Mouse (Mus musculus): ENCODE data around the gene Etl4. TPM values are rescaled to one million over a fixed set of nuclear protein-coding genes. Genes with fewer than 3 reads are reported as not detected.

The Etl4 gene
- total and polyA plus RNA-seq, 2 experiments = 3.5 to 5.5 TPM

DNA sequence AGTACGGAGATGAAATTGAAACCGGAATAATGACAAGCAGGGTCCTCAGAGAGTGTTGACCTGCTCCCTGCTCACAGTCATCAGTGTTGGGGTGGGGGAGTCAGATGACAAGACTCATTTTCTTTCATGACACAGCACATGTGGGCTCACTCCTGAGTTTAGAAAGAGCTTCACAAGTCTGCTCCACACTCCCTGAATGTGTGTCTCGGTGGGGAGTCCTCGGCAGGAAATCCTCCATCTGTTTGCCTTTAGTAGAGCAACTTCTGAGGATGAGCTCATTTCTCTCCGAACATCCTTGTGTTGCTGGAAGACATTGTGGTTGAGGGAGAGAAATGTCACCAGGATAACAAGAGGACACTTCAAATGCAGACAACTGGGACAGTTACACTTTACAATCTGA, 497.5 kb downstream of the Etl4 start:
- 74% methylated on average over 5 of the region's 5 CpGs for WGBS
- Histone ChIP-seq H3K79me2 (ENCODE audit: control insufficient read depth, insufficient read depth, low read length) (no peaks in the 10 kb centered on the region), H3K27me3 (ENCODE audit: control insufficient read depth, insufficient read depth, low read length) (no peaks in the 10 kb centered on the region), H3K36me3 (ENCODE audit: control insufficient read depth, insufficient read depth, low read length) (no peaks in the 10 kb centered on the region), H3K4me1 (ENCODE audit: control insufficient read depth, insufficient read depth, low read length) (no peaks in the 10 kb centered on the region), H3K9ac (ENCODE audit: low read depth, low read length) (no peak overlapping the region), H3K27ac (replicated peaks; ENCODE audit: insufficient read depth, low read depth, low read length) (no peak overlapping the region), H3K4me3 (ENCODE audit: insufficient read depth, low read depth, low read length) (no peak overlapping the region)
- DNase-seq (ENCODE audit: extremely low read depth, low read depth, low spot score) = no peak
- TF ChIP-seq POLR2A (IDR thresholded peaks at IDR 0.05; ENCODE audit: extremely low read depth, insufficient read depth, low read length) = no peak
- no peak for TF ChIP-seq CTCF (IDR thresholded peaks at IDR 0.05; ENCODE audit: low read depth, low read length)

DNA sequence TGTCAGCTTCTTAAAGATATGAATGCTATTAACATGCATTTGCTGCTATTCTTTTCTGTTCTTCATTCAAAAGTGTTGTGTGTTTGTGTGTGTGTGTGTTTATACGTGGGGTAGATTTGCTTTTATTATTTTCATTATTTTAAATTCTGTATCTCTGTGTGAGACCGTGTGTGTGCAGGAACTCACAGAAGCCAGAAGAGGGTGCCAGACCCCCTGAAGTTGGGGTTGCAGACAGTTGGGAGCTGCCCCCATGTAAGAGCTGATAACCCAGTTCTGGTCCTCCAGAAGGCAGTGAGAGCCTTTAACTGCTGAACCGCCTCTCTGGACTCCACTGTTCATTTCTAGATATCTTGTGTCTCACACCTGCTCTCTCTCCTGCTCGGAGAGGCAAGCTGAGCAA, 505.3 kb downstream of the Etl4 start:
- DNase-seq (ENCODE audit: extremely low read depth, low read depth, low spot score) = no peak
- Histone ChIP-seq H3K79me2 (ENCODE audit: control insufficient read depth, insufficient read depth, low read length) (no peaks in the 10 kb centered on the region), H3K4me3 (ENCODE audit: insufficient read depth, low read depth, low read length) (no peak overlapping the region), H3K27ac (replicated peaks; ENCODE audit: insufficient read depth, low read depth, low read length) (no peak overlapping the region), H3K4me1 (ENCODE audit: control insufficient read depth, insufficient read depth, low read length) (no peaks in the 10 kb centered on the region), H3K36me3 (ENCODE audit: control insufficient read depth, insufficient read depth, low read length) (no peaks in the 10 kb centered on the region), H3K27me3 (ENCODE audit: control insufficient read depth, insufficient read depth, low read length) (no peaks in the 10 kb centered on the region), H3K9ac (ENCODE audit: low read depth, low read length) (no peak overlapping the region)
- TF ChIP-seq POLR2A (IDR thresholded peaks at IDR 0.05; ENCODE audit: extremely low read depth, insufficient read depth, low read length) (no peak), CTCF (IDR thresholded peaks at IDR 0.05; ENCODE audit: low read depth, low read length) (no peak)
- WGBS = 90% methylated on average over 4 of the region's 4 CpGs

DNA sequence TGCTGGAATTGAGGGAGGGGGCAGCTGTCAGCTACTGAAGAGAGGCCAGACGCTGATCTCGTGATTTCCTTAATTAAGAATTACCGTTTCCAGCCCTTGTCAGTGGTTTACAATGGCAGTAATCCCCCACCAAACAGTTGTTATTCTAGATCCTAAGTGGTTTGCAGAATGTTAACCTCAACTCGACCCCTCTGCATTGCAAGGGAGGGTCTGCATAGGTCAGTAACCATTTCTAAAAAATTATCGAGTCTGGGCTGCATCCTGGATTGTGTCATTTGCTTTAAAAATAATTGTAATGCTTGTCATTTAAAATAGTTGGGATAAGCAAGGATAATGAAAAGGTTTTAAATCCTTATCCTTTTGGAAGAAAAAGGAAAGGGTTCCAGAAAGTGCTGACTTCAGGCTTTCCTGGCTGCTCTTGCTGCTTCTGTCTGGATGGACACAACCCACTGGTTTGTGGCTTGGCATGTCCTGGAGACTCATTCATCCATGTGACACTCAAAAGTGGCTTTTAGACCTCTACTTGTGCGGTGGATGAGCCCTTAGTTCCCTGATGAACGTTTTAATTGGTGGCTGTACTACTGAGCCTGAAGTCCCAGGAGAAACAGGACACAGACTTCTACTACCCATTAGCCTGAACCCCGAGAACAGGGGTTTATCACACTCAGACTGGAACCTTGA, 507.5 kb downstream of the Etl4 start:
- 64% methylated on average over 8 of the region's 8 CpGs for whole genome bisulfite sequencing

DNA sequence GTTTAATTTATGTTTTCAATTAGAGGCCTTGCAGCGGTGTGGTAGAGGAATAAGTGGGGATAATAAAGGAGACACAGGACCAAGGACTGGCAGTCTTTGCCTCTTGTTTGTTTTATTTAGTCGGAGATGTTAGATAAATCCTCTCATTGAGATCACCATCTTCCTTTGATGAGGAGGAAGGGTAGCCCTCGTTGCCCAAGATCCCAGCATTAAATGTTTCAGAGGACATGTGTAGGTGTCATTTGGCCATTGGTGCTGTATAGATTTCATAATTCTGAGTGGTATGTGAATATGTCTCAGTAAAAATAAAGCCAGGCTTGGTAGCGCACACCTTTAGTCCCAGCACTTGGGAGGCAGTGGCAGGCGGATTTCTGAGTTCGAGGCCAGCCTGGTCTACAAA, 508.4 kb downstream of the Etl4 start:
- WGBS = 89% methylated on average over 6 of the region's 6 CpGs
- Histone ChIP-seq H3K4me1 (ENCODE audit: control insufficient read depth, insufficient read depth, low read length) (no peaks in the 10 kb centered on the region), H3K9ac (ENCODE audit: low read depth, low read length) (no peak overlapping the region), H3K36me3 (ENCODE audit: control insufficient read depth, insufficient read depth, low read length) (no peaks in the 10 kb centered on the region), H3K4me3 (ENCODE audit: insufficient read depth, low read depth, low read length) (no peak overlapping the region), H3K27ac (replicated peaks; ENCODE audit: insufficient read depth, low read depth, low read length) (no peak overlapping the region), H3K79me2 (ENCODE audit: control insufficient read depth, insufficient read depth, low read length) (no peaks in the 10 kb centered on the region), H3K27me3 (ENCODE audit: control insufficient read depth, insufficient read depth, low read length) (no peaks in the 10 kb centered on the region)
- TF ChIP-seq POLR2A (IDR thresholded peaks at IDR 0.05; ENCODE audit: extremely low read depth, insufficient read depth, low read length) (no peak), CTCF (IDR thresholded peaks at IDR 0.05; ENCODE audit: low read depth, low read length) (no peak)
- DNase-seq (ENCODE audit: extremely low read depth, low read depth, low spot score) = no peak

More for the DNA sequence above, 507.5 kb downstream of the Etl4 start:
- Histone ChIP-seq H3K4me1 (ENCODE audit: control insufficient read depth, insufficient read depth, low read length) (no peaks in the 10 kb centered on the region), H3K36me3 (ENCODE audit: control insufficient read depth, insufficient read depth, low read length) (no peaks in the 10 kb centered on the region), H3K27ac (replicated peaks; ENCODE audit: insufficient read depth, low read depth, low read length) (no peak overlapping the region), H3K4me3 (ENCODE audit: insufficient read depth, low read depth, low read length) (no peak overlapping the region), H3K27me3 (ENCODE audit: control insufficient read depth, insufficient read depth, low read length) (no peaks in the 10 kb centered on the region), H3K9ac (ENCODE audit: low read depth, low read length) (no peak overlapping the region), H3K79me2 (ENCODE audit: control insufficient read depth, insufficient read depth, low read length) (no peaks in the 10 kb centered on the region)
- no peak for DNase-seq (ENCODE audit: extremely low read depth, low read depth, low spot score)
- TF ChIP-seq CTCF (IDR thresholded peaks at IDR 0.05; ENCODE audit: low read depth, low read length) (no peak), POLR2A (IDR thresholded peaks at IDR 0.05; ENCODE audit: extremely low read depth, insufficient read depth, low read length) (no peak)

DNA sequence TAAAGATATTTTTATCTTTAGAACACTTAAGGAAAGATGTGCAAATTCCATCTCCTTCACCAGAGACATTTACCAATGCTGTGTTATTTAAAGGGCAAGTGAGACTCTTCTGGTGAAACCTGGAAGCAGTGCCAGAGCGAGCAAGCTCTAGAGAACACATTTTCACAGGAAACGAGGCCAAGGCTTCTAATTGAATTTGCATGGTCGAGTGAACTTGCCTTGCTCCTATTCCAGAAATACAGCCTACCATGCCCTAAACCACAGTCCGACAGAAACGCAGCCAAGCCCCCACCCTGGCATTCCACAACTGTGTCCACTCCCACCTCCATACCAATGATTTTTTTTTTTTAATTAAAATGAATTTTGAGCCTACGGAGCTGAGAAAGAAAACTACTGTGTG, 510.4 kb downstream of the Etl4 start:
- Histone ChIP-seq H3K4me3 (ENCODE audit: insufficient read depth, low read depth, low read length) (no peak overlapping the region), H3K79me2 (ENCODE audit: control insufficient read depth, insufficient read depth, low read length) (no peaks in the 10 kb centered on the region), H3K9ac (ENCODE audit: low read depth, low read length) (no peak overlapping the region), H3K27me3 (ENCODE audit: control insufficient read depth, insufficient read depth, low read length) (no peaks in the 10 kb centered on the region), H3K27ac (replicated peaks; ENCODE audit: insufficient read depth, low read depth, low read length) (no peak overlapping the region), H3K4me1 (ENCODE audit: control insufficient read depth, insufficient read depth, low read length) (no peaks in the 10 kb centered on the region), H3K36me3 (ENCODE audit: control insufficient read depth, insufficient read depth, low read length) (no peaks in the 10 kb centered on the region)
- 80% methylated on average over 6 of the region's 6 CpGs for WGBS
- DNase-seq (ENCODE audit: extremely low read depth, low read depth, low spot score) = no peak
- TF ChIP-seq POLR2A (IDR thresholded peaks at IDR 0.05; ENCODE audit: extremely low read depth, insufficient read depth, low read length) = no peak
- TF ChIP-seq CTCF (IDR thresholded peaks at IDR 0.05; ENCODE audit: low read depth, low read length) = no peak

DNA sequence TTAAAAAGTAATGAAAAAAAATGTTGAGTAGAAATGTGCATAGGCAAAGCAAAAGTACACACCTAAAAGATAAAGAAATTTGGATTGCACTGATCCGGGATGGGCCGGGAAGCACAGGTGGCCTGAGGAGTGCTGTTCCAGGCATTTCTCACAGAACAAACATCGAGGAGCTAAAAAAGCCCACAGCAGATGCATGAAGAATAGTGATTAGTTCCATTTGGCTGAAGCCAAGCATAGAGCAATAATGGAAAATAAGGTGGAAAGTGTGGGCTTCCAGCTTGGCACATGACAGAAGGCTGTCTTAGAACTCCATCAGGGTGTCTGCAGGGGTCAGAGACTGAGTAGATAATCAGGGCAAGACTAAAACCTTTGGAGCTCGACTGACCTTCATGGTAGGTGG, 512.7 kb downstream of the Etl4 start:
- Histone ChIP-seq H3K9ac (ENCODE audit: low read depth, low read length) (no peak overlapping the region), H3K4me3 (ENCODE audit: insufficient read depth, low read depth, low read length) (no peak overlapping the region), H3K36me3 (ENCODE audit: control insufficient read depth, insufficient read depth, low read length) (no peaks in the 10 kb centered on the region), H3K4me1 (ENCODE audit: control insufficient read depth, insufficient read depth, low read length) (no peaks in the 10 kb centered on the region), H3K27me3 (ENCODE audit: control insufficient read depth, insufficient read depth, low read length) (no peaks in the 10 kb centered on the region), H3K79me2 (ENCODE audit: control insufficient read depth, insufficient read depth, low read length) (no peaks in the 10 kb centered on the region), H3K27ac (replicated peaks; ENCODE audit: insufficient read depth, low read depth, low read length) (no peak overlapping the region)
- no peak for TF ChIP-seq CTCF (IDR thresholded peaks at IDR 0.05; ENCODE audit: low read depth, low read length)
- no peak for TF ChIP-seq POLR2A (IDR thresholded peaks at IDR 0.05; ENCODE audit: extremely low read depth, insufficient read depth, low read length)
- 71% methylated on average over 4 of the region's 4 CpGs for WGBS
- DNase-seq (ENCODE audit: extremely low read depth, low read depth, low spot score) = no peak
